Mouse (Mus musculus) stomach, postnatal 0 days (tissue): ENCODE measurements around the gene Pou3f1. TPM values are rescaled to one million over a fixed set of nuclear protein-coding genes. Genes with fewer than 3 reads are reported as not detected.

Experiments used
- ATAC-seq: fragments of 200-750 bp; cut with Nextera tagmentation; 2 replicates; pipeline ENCODE4 v1.8.0; 2017; ENCODE audit not compliant: low FRiP score, low TSS enrichment
- DNase-seq: peaks from one replicate; pipeline ENCODE4 v3.0.0-alpha.2; 2016; ENCODE audit warnings: low spot score
- H3K27ac ChIP-seq: fragments of 300-500 bp; sonication (generic); replicated peaks from 2 replicates; pipeline ENCODE4 v1.5.1; 2014; ENCODE audit warnings: mild to moderate bottlenecking, control low read depth
- H3K27me3 ChIP-seq: fragments of 300-500 bp; sonication (generic); 2 replicates; pipeline ENCODE4 v1.6.1; 2014; ENCODE audit warnings: low read length; ENCODE audit not compliant: control insufficient read depth, insufficient read depth
- H3K36me3 ChIP-seq: fragments of 300-500 bp; sonication (generic); 2 replicates; pipeline ENCODE4 v1.6.1; 2014; ENCODE audit warnings: low read length, mixed read lengths; ENCODE audit not compliant: control insufficient read depth, insufficient read depth
- H3K4me1 ChIP-seq: fragments of 300-500 bp; sonication (generic); replicated peaks from 2 replicates; pipeline ENCODE4 v1.6.1; 2014; ENCODE audit warnings: antibody characterized with exemption; ENCODE audit not compliant: control insufficient read depth, insufficient read depth
- H3K4me2 ChIP-seq: fragments of 300-500 bp; sonication (generic); replicated peaks from 2 replicates; pipeline ENCODE4 v1.6.1; 2014; ENCODE audit warnings: low read depth, mild to moderate bottlenecking, control low read depth, moderate library complexity
- H3K4me3 ChIP-seq: fragments of 300-500 bp; sonication (generic); 2 replicates; pipeline ENCODE4 v1.5.1; 2014; ENCODE audit warnings: low read depth, low read length, control low read depth
- H3K9ac ChIP-seq: fragments of 300-500 bp; sonication (generic); 2 replicates; pipeline ENCODE4 v1.6.1; 2014; ENCODE audit warnings: mild to moderate bottlenecking, low read length, control low read depth, mixed read lengths
- H3K9me3 ChIP-seq: fragments of 300-500 bp; sonication (generic); 2 replicates; pipeline ENCODE4 v1.6.1; 2016; ENCODE audit warnings: low read length; ENCODE audit not compliant: control insufficient read depth
- CTCF ChIP-seq: IDR thresholded peaks from 2 replicates; pipeline ENCODE4 v1.5.1; 2016; ENCODE audit warnings: antibody characterized with exemption, low read depth, mild to moderate bottlenecking, moderate library complexity
- EP300 ChIP-seq: optimal IDR thresholded peaks from 2 replicates; pipeline ENCODE3; 2016; ENCODE audit warnings: antibody characterized with exemption
- WGBS: fragments of 180-500 bp; shearing (Covaris S2); extraction: QIAGEN DNeasy Blood & Tissue Kit; methylation state at CpG from one replicate; pipeline ENCODE4 v1.1.7; 2014; 5-methylcytosine and 5-hydroxymethylcytosine counted together
- polyA plus RNA-seq: library from polyadenylated mRNA; unstranded; fragments of >200 nt; fragmentation: Nextera tagmentation; extraction: Ambion mirVana; gene quantifications from 2 replicates; pipeline ENCODE4 v1.2.1, GENCODE M21; 2015

Pou3f1 gene
- polyA plus RNA-seq, 1 experiment from 2014 or later: 0.13 TPM

DNA sequence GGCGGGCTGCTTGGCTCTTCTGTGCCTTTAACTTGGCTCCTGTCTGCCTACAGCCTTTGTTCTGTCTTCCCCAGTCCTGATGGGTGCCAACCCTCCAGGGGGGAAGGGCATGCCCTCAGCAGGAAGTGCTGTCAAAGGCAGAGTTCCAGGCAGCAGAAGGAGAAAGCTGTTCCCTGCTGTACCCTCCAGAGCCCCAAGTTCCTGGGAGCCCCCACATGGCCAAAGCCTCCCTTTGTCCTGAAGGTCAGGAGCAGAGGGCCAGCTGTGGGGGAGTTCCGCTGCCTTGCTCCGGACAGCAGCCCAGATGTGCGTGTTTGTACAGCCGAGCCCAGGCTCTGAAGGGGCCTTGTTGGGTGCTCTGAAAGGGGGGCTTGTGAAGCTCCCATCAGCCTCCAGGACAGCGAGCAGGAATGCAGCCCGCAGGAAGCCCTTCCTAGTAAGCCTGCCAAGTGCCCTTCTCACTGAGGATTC is 32.5 kb upstream of the Pou3f1 start:
- no peaks in the 10 kb centered on the region for H3K36me3 ChIP-seq
- no peaks in the 10 kb centered on the region for H3K9me3 ChIP-seq
- ATAC-seq (no peak), DNase-seq (no peak)
- WGBS: 28% methylated on average over 7 of the region's 7 CpGs
- no peak overlapping the region for H3K9ac ChIP-seq
- no peak for TF ChIP-seq CTCF
- no peak for TF ChIP-seq EP300
- no peaks in the 10 kb centered on the region for H3K27me3 ChIP-seq
- no peak overlapping the region for H3K27ac ChIP-seq
- H3K4me1 ChIP-seq: no peaks in the 10 kb centered on the region
- no peak overlapping the region for H3K4me2 ChIP-seq
- H3K4me3 ChIP-seq: no peak overlapping the region

GRCm38 (mm10) chr4:124626836-124627235 is 29.8 kb upstream of the Pou3f1 start:
- Histone ChIP-seq H3K27ac (no peak overlapping the region), H3K4me1 (no peaks in the 10 kb centered on the region), H3K9ac (no peak overlapping the region), H3K9me3 (no peaks in the 10 kb centered on the region), H3K4me2 (no peak overlapping the region), H3K4me3 (no peak overlapping the region), H3K36me3 (no peaks in the 10 kb centered on the region), H3K27me3 (no peaks in the 10 kb centered on the region)
- no peak for DNase-seq
- 87% methylated on average over 1 of the region's 1 CpGs for WGBS
- ATAC-seq: no peak
- TF ChIP-seq CTCF: no peak
- no peak for TF ChIP-seq EP300

DNA sequence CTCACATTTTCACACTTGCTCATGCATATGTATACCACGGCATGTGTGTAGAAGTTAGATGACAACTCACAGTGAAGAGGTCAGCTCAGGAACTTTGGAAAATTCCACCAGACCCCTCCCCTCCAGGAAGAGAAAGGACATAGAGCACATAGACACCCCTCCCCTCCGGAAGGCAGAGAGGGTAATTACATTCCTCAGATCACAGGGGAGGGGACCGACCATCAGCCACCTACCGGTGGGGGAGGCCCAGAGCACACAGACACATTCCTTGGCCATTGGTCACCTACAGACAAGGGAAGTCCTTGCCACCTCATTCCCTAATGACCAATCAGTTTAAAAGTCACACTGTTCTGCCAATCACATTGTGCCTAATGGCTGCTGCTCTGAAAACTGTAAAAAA is 25.2 kb upstream of the Pou3f1 start:
- no peaks in the 10 kb centered on the region for H3K27me3 ChIP-seq
- H3K27ac ChIP-seq: no peak overlapping the region
- no peaks in the 10 kb centered on the region for H3K9me3 ChIP-seq
- H3K36me3 ChIP-seq: no peaks in the 10 kb centered on the region
- H3K4me1 ChIP-seq: no peaks in the 10 kb centered on the region
- TF ChIP-seq EP300: no peak
- no peak overlapping the region for H3K4me2 ChIP-seq
- ATAC-seq: no peak
- no peak overlapping the region for H3K9ac ChIP-seq
- WGBS: 49% methylated on average over 4 of the region's 4 CpGs
- H3K4me3 ChIP-seq: no peak overlapping the region
- DNase-seq: no peak

GRCm38 (mm10) chr4:124632856-124633255 is 23.8 kb upstream of the Pou3f1 start:
- no peak for ATAC-seq
- H3K27me3 ChIP-seq: no peaks in the 10 kb centered on the region
- H3K9ac ChIP-seq: no peak overlapping the region
- H3K4me1 ChIP-seq: no peaks in the 10 kb centered on the region
- no peak overlapping the region for H3K4me3 ChIP-seq
- H3K4me2 ChIP-seq: no peak overlapping the region
- WGBS: 73% methylated on average over 10 of the region's 10 CpGs
- no peak for TF ChIP-seq CTCF
- H3K27ac ChIP-seq: no peak overlapping the region
- H3K9me3 ChIP-seq: no peaks in the 10 kb centered on the region
- H3K36me3 ChIP-seq: no peaks in the 10 kb centered on the region
- DNase-seq: no peak

- whole genome bisulfite sequencing: under 1% methylated on average over 9 of the region's 9 CpGs
- Histone ChIP-seq H3K4me3 (no peak overlapping the region), H3K4me1 (no peaks in the 10 kb centered on the region), H3K27me3 (no peaks in the 10 kb centered on the region), H3K9me3 (no peaks in the 10 kb centered on the region), H3K9ac (no peak overlapping the region), H3K36me3 (no peaks in the 10 kb centered on the region), H3K4me2 (no peak overlapping the region), H3K27ac (no peak overlapping the region)
- ATAC-seq (no peak), DNase-seq (peak; percentile 67)
- no peak for TF ChIP-seq EP300
- TF ChIP-seq CTCF: no peak
Observed at GRCm38 (mm10) chr4:124633281-124633680, 23.3 kb upstream of the Pou3f1 start.

DNA sequence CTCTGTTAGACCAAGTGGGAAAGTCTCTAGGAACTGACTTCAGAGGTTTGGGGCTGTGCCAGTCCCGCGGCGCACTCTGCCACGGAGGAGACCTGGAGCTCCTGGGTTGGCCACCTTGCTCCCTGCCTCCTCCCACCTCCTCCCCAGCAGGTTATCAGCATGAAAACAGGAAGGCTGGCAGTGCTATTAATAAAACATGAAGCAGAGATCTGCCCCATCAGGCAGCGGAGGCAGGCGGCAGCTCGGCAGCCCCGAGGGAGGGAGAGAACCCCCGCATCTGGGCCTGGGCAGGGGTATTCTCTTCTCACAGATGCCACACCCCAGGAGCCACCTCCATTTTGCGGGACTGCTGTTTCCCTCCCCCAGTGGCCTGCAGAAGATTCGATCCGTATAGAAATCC is 16.9 kb upstream of the Pou3f1 start:
- Histone ChIP-seq H3K27ac (no peak overlapping the region), H3K9me3 (no peaks in the 10 kb centered on the region), H3K27me3 (no peaks in the 10 kb centered on the region), H3K4me3 (no peak overlapping the region), H3K36me3 (no peaks in the 10 kb centered on the region), H3K4me1 (no peaks in the 10 kb centered on the region), H3K4me2 (no peak overlapping the region), H3K9ac (no peak overlapping the region)
- no peak for ATAC-seq
- no peak for TF ChIP-seq CTCF
- no peak for TF ChIP-seq EP300
- DNase-seq: no peak
- 26% methylated on average over 12 of the region's 12 CpGs for WGBS
